9 mouse cellular contexts compared by ENCODE assay signal in the genomic region with DNA sequence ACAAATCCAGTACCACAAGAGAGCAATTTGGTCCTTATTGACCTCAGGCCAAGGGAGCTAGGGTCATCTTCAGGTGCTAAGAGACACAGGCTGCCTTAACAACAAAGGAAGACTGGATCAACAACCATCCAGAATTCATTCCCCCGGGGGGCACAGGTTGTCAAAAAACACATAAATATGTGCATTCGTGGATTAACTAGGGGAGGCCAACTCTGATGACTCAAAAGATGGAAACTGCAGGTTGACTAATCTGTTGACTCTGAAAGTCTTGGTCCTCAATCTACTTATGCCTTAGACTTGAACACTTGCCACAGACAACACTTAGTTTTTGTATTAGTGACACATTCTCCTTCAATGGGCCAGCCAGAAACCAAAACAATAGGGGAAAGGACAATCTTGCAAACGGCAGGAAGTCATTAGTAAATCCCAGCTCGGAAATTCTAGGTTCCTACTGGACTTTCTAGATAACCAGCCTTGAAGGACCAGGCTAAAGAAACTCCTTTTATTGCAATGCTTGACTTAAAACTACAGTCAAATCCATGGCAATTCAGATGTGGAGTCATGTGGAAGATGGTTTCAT.
DNase-seq lines count a peak whose midpoint lies in the region; ATAC-seq lines count a peak whose summit lies in the region.
"Had no signal": no experiment of that assay in that cellular context is flagged by ENCODE, and none has a peak within 500 bp of the region (broad histone marks: within the 10 kb centered on the region; RNA-seq: fewer than 3 reads in every experiment).

No protein-coding gene starts in this region.

- no peaks in the 10 kb centered on the region for H3K27me3 ChIP-seq in lung, embryonic 15.5 days
- H3K27me3 ChIP-seq in heart, embryonic 16.5 days (ENCODE audit: control insufficient read depth, insufficient read depth, low read length) = 0 out of 2 replicates have a peak, but pooled peaks cover 2% of the 10 kb centered on the region
- H3K27me3 ChIP-seq in limb, embryonic 12.5 days = peaks cover 4% of the 10 kb centered on the region; the same call in 1 of the 2 replicates
- H3K27me3 ChIP-seq in stomach, embryonic 15.5 days (replicated peaks) = 0 out of 2 replicates have a peak, but pooled peaks cover 2% of the 10 kb centered on the region

- peak overlapping the region; percentile 90 for H3K4me2 ChIP-seq in lung, embryonic 15.5 days
- H3K4me2 ChIP-seq in heart, embryonic 16.5 days (ENCODE audit: low read depth, low read length) = peak overlapping the region; percentile 75; the same call in 1 of the 2 replicates
- peak overlapping the region; percentile 91 for H3K4me2 ChIP-seq in limb, embryonic 12.5 days
- peak overlapping the region; percentile 97 for H3K4me2 ChIP-seq in stomach, embryonic 15.5 days

- ATAC-seq in lung, embryonic 15.5 days (ENCODE audit: borderline replicate concordance, extremely low read depth, low FRiP score, low TSS enrichment) = no peak
- no peak for ATAC-seq in heart, embryonic 16.5 days (replicated peaks; ENCODE audit: extremely low read depth, insufficient read depth, low FRiP score)
- ATAC-seq in limb, embryonic 12.5 days (ENCODE audit: insufficient number of reproducible peaks, insufficient read depth, low FRiP score, low TSS enrichment, low read depth) = no peak
- ATAC-seq in stomach, embryonic 15.5 days (ENCODE audit: insufficient read depth, low FRiP score, low read depth) = no peak

- no peak for DNase-seq in lung, adult 18-20 months
- DNase-seq in layer of hippocampus, postnatal 14 days (ENCODE audit: low spot score in 2 of 2) = no peak
- no peak for DNase-seq in cerebellum, adult 9-10 months
- no peak for DNase-seq in frontal cortex, postnatal 25 days (ENCODE audit: low spot score in 2 of 2)

- 50% methylated on average over 4 of the region's 4 CpGs for WGBS in lung, embryonic 15.5 days
- 53% methylated on average over 4 of the region's 4 CpGs for WGBS in heart, embryonic 16.5 days
- WGBS in limb, embryonic 12.5 days = 68% methylated on average over 4 of the region's 4 CpGs
- 54% methylated on average over 4 of the region's 4 CpGs for WGBS in stomach, embryonic 15.5 days

- H3K36me3 ChIP-seq in lung, embryonic 15.5 days = no peaks in the 10 kb centered on the region
- H3K36me3 ChIP-seq in heart, embryonic 16.5 days (ENCODE audit: control insufficient read depth, insufficient read depth) = no peaks in the 10 kb centered on the region
- no peaks in the 10 kb centered on the region for H3K36me3 ChIP-seq in limb, embryonic 12.5 days
- no peaks in the 10 kb centered on the region for H3K36me3 ChIP-seq in stomach, embryonic 15.5 days
- H3K36me3 ChIP-seq: G1E had no signal

- no peaks in the 10 kb centered on the region for H3K9me3 ChIP-seq in lung, embryonic 15.5 days
- H3K9me3 ChIP-seq in heart, embryonic 16.5 days (replicated peaks; ENCODE audit: control insufficient read depth, low read length) = no peaks in the 10 kb centered on the region
- H3K9me3 ChIP-seq in limb, embryonic 12.5 days = no peaks in the 10 kb centered on the region
- no peaks in the 10 kb centered on the region for H3K9me3 ChIP-seq in stomach, embryonic 15.5 days

- peak overlapping the region; percentile 52; the same call in 1 of the 2 replicates for H3K27ac ChIP-seq in lung, embryonic 15.5 days
- H3K27ac ChIP-seq in heart, embryonic 16.5 days (ENCODE audit: low read length) = peak overlapping the region; percentile 72
- no peak overlapping the region for H3K27ac ChIP-seq in limb, embryonic 12.5 days
- H3K27ac ChIP-seq in stomach, embryonic 15.5 days = no peak overlapping the region

- H3K4me1 ChIP-seq in lung, embryonic 15.5 days = peaks cover 4% of the 10 kb centered on the region; the same call in 1 of the 2 replicates
- H3K4me1 ChIP-seq in heart, embryonic 16.5 days (ENCODE audit: control insufficient read depth, insufficient read depth, low read length) = peaks cover 15% of the 10 kb centered on the region; the same call in 1 of the 2 replicates
- no peaks in the 10 kb centered on the region for H3K4me1 ChIP-seq in limb, embryonic 12.5 days (replicated peaks)
- no peaks in the 10 kb centered on the region for H3K4me1 ChIP-seq in stomach, embryonic 15.5 days

- H3K4me3 ChIP-seq in lung, embryonic 15.5 days = peak overlapping the region; percentile 50; the same call in 1 of the 2 replicates
- peak overlapping the region; percentile 56 for H3K4me3 ChIP-seq in heart, embryonic 16.5 days (ENCODE audit: low read length)
- no peak overlapping the region; the same call in 1 of the 2 replicates for H3K4me3 ChIP-seq in limb, embryonic 12.5 days (replicated peaks)
- H3K4me3 ChIP-seq in stomach, embryonic 15.5 days (replicated peaks) = peak overlapping the region; percentile 55; the same call in 1 of the 2 replicates

- H3K9ac ChIP-seq in lung, embryonic 15.5 days = 0 out of 2 replicates have a peak overlapping the region, but pooled peaks have one; percentile 22
- H3K9ac ChIP-seq in heart, embryonic 16.5 days (ENCODE audit: low read length) = no peak overlapping the region
- 0 out of 2 replicates have a peak overlapping the region, but pooled peaks have one; percentile 87 for H3K9ac ChIP-seq in limb, embryonic 12.5 days (replicated peaks)
- H3K9ac ChIP-seq in stomach, embryonic 15.5 days = no peak overlapping the region

Comparison
In these comparisons a context has a peak if more than half of its experiments do, and no peak if none do; other contexts are left out.
1. H3K27ac ChIP-seq: peak in lung, embryonic 15.5 days (single experiment) and heart, embryonic 16.5 days (single experiment); none in limb, embryonic 12.5 days (single experiment) and stomach, embryonic 15.5 days (single experiment).
2. H3K9ac ChIP-seq: peak in lung, embryonic 15.5 days (single experiment) and limb, embryonic 12.5 days (single experiment); none in heart, embryonic 16.5 days (single experiment) and stomach, embryonic 15.5 days (single experiment).
3. Peak in every context shown above with its lines, with median percentiles within 50 percentile points of each other: H3K4me2 ChIP-seq.